Mouse (Mus musculus): ENCODE measurements around the gene Fam213b. TPM values are rescaled to one million over a fixed set of nuclear protein-coding genes. Genes with fewer than 3 reads are reported as not detected.

The Fam213b gene
- polyA plus RNA-seq, 2 experiments, result 5.8 to 9.3 TPM

DNA sequence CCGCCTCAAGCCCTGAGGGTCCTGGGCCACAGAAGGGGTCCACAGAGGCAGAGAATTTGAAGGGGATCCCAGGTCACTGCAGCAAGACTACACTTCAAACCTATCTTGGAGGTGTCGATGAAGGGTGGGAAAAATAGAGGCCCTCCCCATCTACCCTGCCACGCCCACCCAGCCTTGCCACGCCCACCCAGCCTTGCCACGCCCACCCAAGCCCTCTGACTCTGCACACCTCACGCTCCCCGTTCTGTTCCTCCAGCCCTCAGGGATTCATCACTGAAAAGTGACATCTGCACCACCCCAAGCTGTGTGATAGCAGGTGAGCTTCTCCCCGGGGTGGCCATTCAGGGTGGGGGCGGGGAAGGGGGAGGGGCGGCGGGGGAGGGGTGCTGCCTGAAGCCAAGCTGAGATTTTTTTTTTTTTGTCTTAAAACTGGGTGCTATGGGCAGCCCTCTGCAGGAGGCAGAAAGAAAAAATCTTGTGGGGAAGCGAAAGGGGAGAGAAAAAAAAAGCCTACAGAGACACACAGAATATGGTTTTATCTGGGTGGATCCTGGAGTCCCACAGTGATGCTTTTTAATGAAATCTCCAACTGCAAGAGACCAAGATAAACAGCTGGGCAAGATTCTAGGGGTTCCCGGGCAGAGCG, 16.8 kb downstream of the Fam213b start:
- peaks cover 6% of the 10 kb centered on the region for H3K27me3 ChIP-seq (ENCODE audit: control insufficient read depth, insufficient read depth, low read length)
- H3K4me1 ChIP-seq (replicated peaks; ENCODE audit: control insufficient read depth in 2 of 2, insufficient read depth in 2 of 2, low read length in 1 of 2), result peaks cover 39 to 44% of the 10 kb centered on the region in 2 experiments
- H3K9me3 ChIP-seq (ENCODE audit: control insufficient read depth, low read length), result no peaks in the 10 kb centered on the region
- WGBS (ENCODE audit: insufficient replicate concordance), result 16% methylated on average over 13 of the region's 14 CpGs
- peak overlapping the region; percentile 87 for H3K9ac ChIP-seq (replicated peaks)
- peak overlapping the region; percentile 97 for H3K27ac ChIP-seq
- H3K4me3 ChIP-seq (ENCODE audit: insufficient read depth in 1 of 2, low read depth in 2 of 2, low read length in 2 of 2), result peak overlapping the region; percentile 40 to 44; a peak in 3 of 4 replicates
- no peaks in the 10 kb centered on the region for H3K36me3 ChIP-seq (replicated peaks; ENCODE audit: control insufficient read depth, insufficient read depth, low read depth)
- DNase-seq (ENCODE audit: low read depth in 3 of 3, low spot score in 3 of 3), result peak in 2 of 3 experiments; percentile 45 to 77
- H3K4me2 ChIP-seq (ENCODE audit: low read depth), result peak overlapping the region; percentile 72
- ATAC-seq (ENCODE audit: insufficient read depth), result peak; percentile 50
- TF ChIP-seq EP300 (IDR thresholded peaks at IDR 0.05; ENCODE audit: low read depth) (no peak), CTCF (IDR thresholded peaks at IDR 0.05; ENCODE audit: low read depth) (no peak)

GRCm38 (mm10) chr4:154880730-154881129, 18.2 kb downstream of the Fam213b start:
- peak; percentile 86 for ATAC-seq (ENCODE audit: insufficient read depth)
- no peaks in the 10 kb centered on the region for H3K9me3 ChIP-seq (ENCODE audit: control insufficient read depth, low read length)
- peak overlapping the region; percentile 97 for H3K27ac ChIP-seq
- H3K27me3 ChIP-seq (ENCODE audit: control insufficient read depth, insufficient read depth, low read length), result peaks cover 9% of the 10 kb centered on the region
- peak overlapping the region; percentile 87 for H3K9ac ChIP-seq (replicated peaks)
- H3K36me3 ChIP-seq (replicated peaks; ENCODE audit: control insufficient read depth, insufficient read depth, low read depth), result no peaks in the 10 kb centered on the region
- H3K4me1 ChIP-seq (replicated peaks; ENCODE audit: control insufficient read depth in 2 of 2, insufficient read depth in 2 of 2, low read length in 1 of 2), result peaks cover 39 to 44% of the 10 kb centered on the region in 2 experiments
- peak overlapping the region; percentile 31 to 36; a peak in 3 of 4 replicates for H3K4me3 ChIP-seq (ENCODE audit: insufficient read depth in 1 of 2, low read depth in 2 of 2, low read length in 2 of 2)
- TF ChIP-seq EP300 (IDR thresholded peaks at IDR 0.05; ENCODE audit: low read depth) (peak; percentile 87), CTCF (IDR thresholded peaks at IDR 0.05; ENCODE audit: low read depth) (no peak)
- H3K4me2 ChIP-seq (ENCODE audit: low read depth), result peak overlapping the region; percentile 72
- WGBS (ENCODE audit: insufficient replicate concordance), result 23% methylated on average over 6 of the region's 6 CpGs
- peak; percentile 76 to 81 (median 76) for DNase-seq (ENCODE audit: low read depth in 3 of 3, low spot score in 3 of 3)

- ATAC-seq (ENCODE audit: insufficient read depth) (peak; percentile 66), DNase-seq (ENCODE audit: low read depth in 3 of 3, low spot score in 3 of 3) (peak; percentile 87 to 90 (median 88))
- Histone ChIP-seq H3K36me3 (replicated peaks; ENCODE audit: control insufficient read depth, insufficient read depth, low read depth) (no peaks in the 10 kb centered on the region), H3K4me2 (ENCODE audit: low read depth) (peak overlapping the region; percentile 68), H3K27ac (peak overlapping the region; percentile 85), H3K9me3 (ENCODE audit: control insufficient read depth, low read length) (no peaks in the 10 kb centered on the region), H3K4me3 (ENCODE audit: insufficient read depth in 1 of 2, low read depth in 2 of 2, low read length in 2 of 2) (peak overlapping the region; percentile 43 to 61), H3K9ac (replicated peaks) (peak overlapping the region; percentile 49), H3K27me3 (ENCODE audit: control insufficient read depth, insufficient read depth, low read length) (peaks cover 3% of the 10 kb centered on the region), H3K4me1 (replicated peaks; ENCODE audit: control insufficient read depth in 2 of 2, insufficient read depth in 2 of 2, low read length in 1 of 2) (peaks cover 39 to 44% of the 10 kb centered on the region in 2 experiments)
- TF ChIP-seq CTCF (IDR thresholded peaks at IDR 0.05; ENCODE audit: low read depth) (peak; percentile 97), EP300 (IDR thresholded peaks at IDR 0.05; ENCODE audit: low read depth) (no peak)
- WGBS (ENCODE audit: insufficient replicate concordance), result 8% methylated on average over 18 of the region's 18 CpGs
These were observed 20.9 kb downstream of the Fam213b start for GRCm38 (mm10) chr4:154877864-154878548.

- Histone ChIP-seq H3K4me2 (ENCODE audit: low read depth) (no peak overlapping the region), H3K4me3 (ENCODE audit: insufficient read depth in 1 of 2, low read depth in 2 of 2, low read length in 2 of 2) (no peak overlapping the region), H3K9ac (replicated peaks) (no peak overlapping the region), H3K4me1 (replicated peaks; ENCODE audit: control insufficient read depth in 2 of 2, insufficient read depth in 2 of 2, low read length in 1 of 2) (peaks cover 1 to 2% of the 10 kb centered on the region in 2 experiments), H3K36me3 (replicated peaks; ENCODE audit: control insufficient read depth, insufficient read depth, low read depth) (no peaks in the 10 kb centered on the region), H3K27ac (no peak overlapping the region), H3K9me3 (ENCODE audit: control insufficient read depth, low read length) (no peaks in the 10 kb centered on the region), H3K27me3 (ENCODE audit: control insufficient read depth, insufficient read depth, low read length) (peaks cover 3% of the 10 kb centered on the region)
- DNase-seq (ENCODE audit: low read depth in 3 of 3, low spot score in 3 of 3) (no peak), ATAC-seq (ENCODE audit: insufficient read depth) (no peak)
- WGBS (ENCODE audit: insufficient replicate concordance), result 60% methylated on average over 6 of the region's 6 CpGs
- TF ChIP-seq CTCF (IDR thresholded peaks at IDR 0.05; ENCODE audit: low read depth) (no peak), EP300 (IDR thresholded peaks at IDR 0.05; ENCODE audit: low read depth) (no peak)
These were observed 25.7 kb downstream of the Fam213b start for GRCm38 (mm10) chr4:154873186-154873585.

- H3K4me1 ChIP-seq (replicated peaks; ENCODE audit: control insufficient read depth in 2 of 2, insufficient read depth in 2 of 2, low read length in 1 of 2), result no peaks in the 10 kb centered on the region
- ATAC-seq (ENCODE audit: insufficient read depth) (no peak), DNase-seq (ENCODE audit: low read depth in 3 of 3, low spot score in 3 of 3) (no peak)
- H3K9ac ChIP-seq (replicated peaks), result no peak overlapping the region
- 9% methylated on average over 13 of the region's 13 CpGs for WGBS (ENCODE audit: insufficient replicate concordance)
- no peak overlapping the region for H3K4me3 ChIP-seq (ENCODE audit: insufficient read depth in 1 of 2, low read depth in 2 of 2, low read length in 2 of 2)
- no peak for TF ChIP-seq EP300 (IDR thresholded peaks at IDR 0.05; ENCODE audit: low read depth)
- TF ChIP-seq CTCF (IDR thresholded peaks at IDR 0.05; ENCODE audit: low read depth), result 0 out of 2 replicates have a peak, but pooled peaks have one; percentile 14
- no peak overlapping the region for H3K4me2 ChIP-seq (ENCODE audit: low read depth)
- peaks cover 3% of the 10 kb centered on the region for H3K27me3 ChIP-seq (ENCODE audit: control insufficient read depth, insufficient read depth, low read length)
- H3K36me3 ChIP-seq (replicated peaks; ENCODE audit: control insufficient read depth, insufficient read depth, low read depth), result no peaks in the 10 kb centered on the region
- no peak overlapping the region for H3K27ac ChIP-seq
- H3K9me3 ChIP-seq (ENCODE audit: control insufficient read depth, low read length), result no peaks in the 10 kb centered on the region
These were observed 27.1 kb downstream of the Fam213b start for GRCm38 (mm10) chr4:154871757-154872251.

Measured in liver, embryonic 14.5 days (tissue).